Mouse (Mus musculus) granulocyte monocyte progenitor cell, adult 5-6 weeks (primary cell): ENCODE measurements around the gene Gm49345. TPM values are rescaled to one million over a fixed set of nuclear protein-coding genes. Genes with fewer than 3 reads are reported as not detected.
A peak's percentile ranks its signal among the peaks of the same experiment; 100 is the strongest.
"Not testable (repeated sequence)": the region's sequence is repeated elsewhere in the genome, so short reads cannot be mapped to it uniquely, and the experiment has no call there.

Experiments
- ATAC-seq: replicated peaks from 2 replicates; pipeline ENCODE4 v1.8.0; 2016; ENCODE audit warnings: mild to moderate bottlenecking, moderate TSS enrichment, inconsistent platforms; ENCODE audit not compliant: poor library complexity, severe bottlenecking
- total RNA-seq, 2 experiments: library from RNA; stranded (forward) in 1 of 2; stranded (reverse) in 1 of 2; fragments of 200-712, 200-1000 nt in 1 of 2; fragments of >200 nt in 1 of 2; fragmentation: Nextera tagmentation in 1 of 2; gene quantifications; 2 replicates each; pipeline ENCODE4 v1.2.3; 2014 to 2017

Gene Gm49345
- 3.4 TPM in 1 of 2 replicates, not detected in the other for total RNA-seq (2014; fragmentation: Nextera tagmentation)
- total RNA-seq (2017) = not detected in 2 replicates

DNA sequence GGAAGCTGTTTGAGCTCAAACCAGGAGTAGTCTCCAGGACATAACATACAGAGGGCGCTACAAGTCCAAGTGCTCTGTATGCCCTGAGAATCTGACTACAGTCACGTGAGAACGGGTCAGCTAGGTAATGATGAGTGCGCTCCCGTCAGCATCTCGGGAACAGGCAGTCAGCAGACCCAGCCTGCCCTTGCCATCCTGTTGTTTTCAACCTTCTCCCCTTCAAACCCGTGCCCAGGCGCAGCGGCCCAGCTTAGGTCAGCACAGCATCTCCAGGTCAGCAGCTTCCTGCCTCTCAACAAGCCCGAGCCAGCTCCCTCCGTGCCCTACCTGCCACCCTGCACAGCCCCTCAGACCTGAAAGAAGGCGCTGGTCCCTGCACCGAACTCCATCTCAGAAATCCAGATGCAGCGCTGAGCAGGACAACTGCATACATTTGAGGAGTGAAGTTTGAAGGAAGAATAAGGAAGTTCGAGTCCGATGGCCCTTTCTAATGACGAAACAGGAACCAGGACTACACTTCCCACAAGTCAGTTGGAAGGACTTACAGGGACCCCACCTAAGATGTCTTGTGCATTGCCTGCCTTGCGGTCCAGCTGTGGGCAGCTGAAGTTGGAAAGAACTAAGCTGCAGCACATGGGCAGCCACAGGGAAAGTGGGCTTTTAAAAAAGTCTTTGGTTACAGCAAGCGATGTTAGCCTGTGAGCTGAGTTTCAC lies at the start of gene Gm49345, which contains the start of gene Zfp729a:
Gene Gm49345, minus strand, starts transcription at position 476 of the 714 bp plus-strand sequence.
Gene Zfp729a, minus strand, starts transcription at position 498 of the 714 bp plus-strand sequence.
- peak; percentile 98 for ATAC-seq

DNA sequence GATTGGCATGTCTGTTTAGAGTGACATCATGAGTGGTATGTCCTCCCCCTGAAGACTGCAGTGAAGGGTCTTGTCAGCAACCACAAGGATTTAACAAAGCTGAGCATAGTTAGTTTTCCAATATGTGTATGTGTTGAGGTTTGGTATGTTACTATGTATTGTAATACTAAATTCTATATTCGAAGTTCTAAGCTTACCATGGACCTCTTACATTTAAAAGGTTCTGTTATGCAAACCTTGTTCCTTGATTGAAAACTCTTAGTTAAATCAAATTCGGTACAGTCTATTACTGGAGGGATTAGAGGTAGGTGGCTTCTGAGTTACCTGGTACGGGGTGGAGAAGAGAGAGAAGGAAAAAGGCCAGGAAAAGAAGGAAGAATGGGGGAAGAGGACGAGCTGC lies 49.4 kb upstream of the Gm49345 start, which contains the start of gene Zfp738:
Gene Zfp738, minus strand, starts transcription at position 101 of the 400 bp plus-strand sequence.
- no peak for ATAC-seq

DNA sequence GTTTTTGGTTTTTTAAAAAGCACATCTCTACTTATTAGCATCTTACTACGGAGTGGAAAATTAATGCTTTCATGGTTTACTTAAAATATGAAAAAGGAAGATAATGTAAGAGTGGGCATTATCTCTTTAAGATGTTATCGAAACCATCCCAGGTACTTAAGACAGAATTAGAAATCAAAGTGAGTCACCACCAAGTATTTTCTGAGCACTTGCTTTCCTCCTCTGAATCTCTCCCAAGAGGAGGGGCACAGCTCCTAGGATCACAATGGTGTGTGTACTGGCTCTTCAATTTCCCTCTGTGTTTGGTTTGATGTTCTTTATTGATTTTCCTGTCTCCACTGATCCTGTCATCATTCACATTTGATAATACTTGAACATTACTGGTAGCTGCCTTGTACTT lies 46.3 kb upstream of the Gm49345 start:
- ATAC-seq = not testable (repeated sequence)

DNA sequence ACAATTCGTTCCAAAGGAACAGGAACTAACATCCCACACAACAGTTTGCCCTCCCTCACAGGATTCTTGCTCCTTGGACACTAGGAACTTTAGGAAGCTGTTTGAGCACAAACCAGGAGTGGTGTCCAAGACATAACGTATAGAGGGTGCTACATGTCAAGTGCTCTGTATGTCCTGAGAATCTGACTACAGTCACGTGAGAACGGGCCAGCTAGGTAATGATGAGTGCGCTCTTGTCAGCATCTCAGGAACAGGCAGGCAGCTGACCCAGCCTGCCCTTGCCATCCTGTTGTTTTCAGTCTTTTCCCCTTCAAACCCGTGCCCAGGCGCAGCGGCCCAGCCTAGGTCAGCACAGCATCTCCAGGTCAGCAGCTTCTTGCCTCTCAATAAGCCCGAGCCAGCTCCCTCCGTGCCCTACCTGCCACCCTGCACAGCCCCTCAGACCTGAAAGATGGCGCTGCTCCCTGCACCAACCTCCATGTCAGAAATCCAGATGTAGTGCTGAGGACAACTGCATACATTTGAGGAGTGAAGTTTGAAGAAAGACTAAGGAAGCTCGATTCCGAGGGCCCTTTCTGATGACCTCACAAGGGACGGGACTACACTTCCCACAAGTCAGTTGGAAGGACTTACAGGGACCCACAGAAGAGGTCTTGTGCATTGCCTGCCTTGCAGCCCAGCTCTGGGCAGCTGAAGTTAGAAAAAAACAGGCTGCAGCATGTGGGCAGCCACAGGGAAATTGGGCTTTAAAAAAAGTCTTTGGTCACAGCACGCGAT lies 45.6 kb upstream of the Gm49345 start:
- peak; percentile 100 for ATAC-seq

DNA sequence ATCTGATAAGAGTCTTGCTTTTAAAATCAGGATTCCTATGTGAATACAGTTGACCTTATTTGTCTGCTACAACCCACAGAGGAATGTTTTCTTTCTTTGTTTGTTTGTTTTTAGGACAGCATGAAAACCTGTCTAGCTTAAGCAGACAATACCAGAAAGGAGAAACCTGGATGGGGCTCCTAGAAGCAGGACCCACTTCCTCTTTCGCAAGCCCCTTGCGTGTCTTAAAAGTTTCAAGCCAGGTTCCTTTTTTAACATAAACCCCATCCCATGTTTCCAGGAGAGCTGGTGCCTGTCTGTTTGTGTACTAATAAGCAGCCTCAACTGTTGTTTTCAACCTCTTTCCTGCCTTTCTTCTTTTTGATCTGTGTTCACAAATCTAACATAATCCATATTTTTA lies 37.3 kb upstream of the Gm49345 start:
- ATAC-seq = peak; percentile 66

DNA sequence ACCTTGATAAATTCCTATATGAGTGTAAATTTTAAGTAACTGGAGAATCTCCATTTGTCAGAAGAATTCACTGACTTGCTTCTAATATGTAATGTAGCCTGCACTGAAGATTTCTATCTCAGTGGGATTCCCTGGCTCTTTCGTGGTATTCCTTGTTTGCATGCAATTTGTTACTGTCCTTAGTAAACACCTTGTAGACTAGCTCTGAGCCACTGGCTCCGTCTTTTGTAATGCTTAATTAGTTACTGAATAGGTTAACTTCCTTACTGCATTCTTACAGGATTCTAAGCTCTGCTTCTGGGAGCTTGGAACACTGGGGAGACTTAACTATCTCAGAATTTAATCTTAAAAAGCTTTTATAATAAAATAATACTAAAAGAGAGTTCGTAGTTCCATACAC lies 14.9 kb upstream of the Gm49345 start:
- ATAC-seq = no peak

DNA sequence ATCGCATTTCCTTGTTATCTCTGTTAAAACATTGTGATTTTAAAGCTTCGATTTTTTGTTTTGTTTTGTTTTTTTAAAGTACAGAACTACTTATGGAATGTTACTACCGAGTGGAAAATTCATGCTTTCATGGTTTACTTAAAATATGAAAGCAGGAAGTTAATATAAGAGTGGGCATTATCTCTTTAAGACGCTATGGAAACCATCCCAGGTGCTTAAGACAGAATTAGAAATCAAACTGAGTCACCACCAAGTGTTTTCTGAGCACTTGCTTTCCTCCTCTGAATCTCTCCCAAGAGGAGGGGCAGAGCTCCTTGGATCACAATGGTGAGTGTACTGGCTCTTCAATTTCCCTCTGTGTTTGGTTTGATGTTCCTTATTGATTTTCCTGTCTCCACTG lies 27.5 kb downstream of the Gm49345 start:
- no peak for ATAC-seq

DNA sequence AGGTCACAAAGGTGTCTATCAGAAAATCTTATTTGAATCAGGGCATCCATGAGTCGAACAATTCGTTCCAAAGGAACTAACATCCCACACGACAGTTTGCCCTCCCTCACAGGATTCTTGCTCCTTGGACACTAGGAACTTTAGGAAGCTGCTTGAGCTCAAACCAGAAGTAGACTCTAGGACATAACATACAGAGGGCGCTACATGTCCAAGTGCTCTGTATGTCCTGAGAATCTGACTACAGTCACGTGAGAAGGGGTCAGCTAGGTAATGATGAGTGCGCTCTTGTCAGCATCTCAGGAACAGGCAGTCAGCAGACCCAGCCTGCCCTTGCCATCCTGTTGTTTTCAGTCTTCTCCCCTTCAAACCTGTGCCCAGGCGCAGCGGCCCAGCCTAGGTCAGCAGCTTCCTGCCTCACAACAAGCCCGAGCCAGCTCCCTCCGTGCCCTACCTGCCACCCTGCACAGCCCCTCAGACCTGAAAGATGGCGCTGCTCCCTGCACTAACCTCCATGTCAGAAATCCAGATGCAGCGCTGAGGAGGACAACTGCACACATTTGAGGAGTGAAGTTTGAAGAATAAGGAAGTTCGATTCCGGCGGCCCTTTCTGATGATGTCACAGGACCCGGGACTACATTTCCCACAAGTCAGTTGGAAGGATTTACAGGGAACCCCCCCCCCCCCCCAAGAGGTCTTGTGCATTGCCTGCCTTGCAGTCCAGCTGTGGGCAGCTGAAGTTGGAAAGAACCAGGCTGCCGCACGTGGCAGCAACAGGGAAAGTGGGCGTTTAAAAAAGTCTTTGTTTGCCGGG lies 28.3 kb downstream of the Gm49345 start, which contains the start of gene Zfp729b:
Gene Zfp729b, minus strand, starts transcription at position 642 of the 811 bp plus-strand sequence.
- ATAC-seq = peak; percentile 94

DNA sequence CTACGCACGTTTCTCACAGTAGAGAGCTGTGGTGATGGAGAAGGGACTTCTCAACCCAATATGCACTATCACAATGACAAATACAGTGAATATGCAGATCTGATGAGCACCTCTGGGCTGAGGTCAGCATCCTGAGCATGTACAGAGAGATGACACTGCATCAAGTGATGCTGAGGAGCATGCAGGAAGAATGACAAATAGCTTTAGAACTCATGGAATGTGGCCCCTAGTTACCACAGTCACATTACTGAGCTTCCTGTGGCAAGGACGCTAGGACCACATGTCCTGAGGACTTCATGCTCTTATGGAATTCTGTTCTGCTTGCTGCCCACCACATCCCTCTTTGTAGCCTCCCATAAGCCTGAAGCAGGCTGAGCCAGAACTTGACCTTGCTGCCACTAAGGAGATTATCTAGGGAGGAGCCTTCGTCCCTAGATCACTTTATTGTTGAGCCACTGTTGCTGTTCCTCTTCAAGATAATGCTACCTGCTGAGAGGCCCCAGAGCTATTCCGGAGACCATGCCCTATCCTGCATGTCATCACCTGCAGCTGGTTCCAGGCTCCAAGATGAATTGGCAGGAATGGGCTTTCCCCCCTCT lies 64.9 kb downstream of the Gm49345 start:
- ATAC-seq = no peak

DNA sequence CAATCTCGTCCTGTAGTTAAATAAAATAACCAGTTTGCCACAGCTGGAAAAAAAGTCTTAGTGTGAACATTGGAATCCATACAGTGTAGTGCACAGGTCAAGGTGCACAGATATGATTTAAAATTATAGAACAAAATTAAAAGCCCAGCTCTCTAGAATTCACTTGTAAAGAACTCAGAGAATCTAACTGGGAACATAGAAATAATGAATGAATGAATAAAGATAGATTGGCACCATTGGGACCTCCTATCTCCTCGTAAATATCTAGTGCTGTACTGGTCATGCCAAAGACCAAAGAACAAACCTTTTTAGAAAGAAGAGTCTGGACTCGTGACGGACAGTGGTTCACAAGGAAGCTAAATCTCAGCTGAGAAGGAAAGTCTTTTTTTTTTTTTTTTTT lies 83.8 kb downstream of the Gm49345 start, which contains the start of gene Zfp748:
Gene Zfp748, minus strand, starts transcription at position 101 of the 400 bp plus-strand sequence.
- ATAC-seq = no peak

DNA sequence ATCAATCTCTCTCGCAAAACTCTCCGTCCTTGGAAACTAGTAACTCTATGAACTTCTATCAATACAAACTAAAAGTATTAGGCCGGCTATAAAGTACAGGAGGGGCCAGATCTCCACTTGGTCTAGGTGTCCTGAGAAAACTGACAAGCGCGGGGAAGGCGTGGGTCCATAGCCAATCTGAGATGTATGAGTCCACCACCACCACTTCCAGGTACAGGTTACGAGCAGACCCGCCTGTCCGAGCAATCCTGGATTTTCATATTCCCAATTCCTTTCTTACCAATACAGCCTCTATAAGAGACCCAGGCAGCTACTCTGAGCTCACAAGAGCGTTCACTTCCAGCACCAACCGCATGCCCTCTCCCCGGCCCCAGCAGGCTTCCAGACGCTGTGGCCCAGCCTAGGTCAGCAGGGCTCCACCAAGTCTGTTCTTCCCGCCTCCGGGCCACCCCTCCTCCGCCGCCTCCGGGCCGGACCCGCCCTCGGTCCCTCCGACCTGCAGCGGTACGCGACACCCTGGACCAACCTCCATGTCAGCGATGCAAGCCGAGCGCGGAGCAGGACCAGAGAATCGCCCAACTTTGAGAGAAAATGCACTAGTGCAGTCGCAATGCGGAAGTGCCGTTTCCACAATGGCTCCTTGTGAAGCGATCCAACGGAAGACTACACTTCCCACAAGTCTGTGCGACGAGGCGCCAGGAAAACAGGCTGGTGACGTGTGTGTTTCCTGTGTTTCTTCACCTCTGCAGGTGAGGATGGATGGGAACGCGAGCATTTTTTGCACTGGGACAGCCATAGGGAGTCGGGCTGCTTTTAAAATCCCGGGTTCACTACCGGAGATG lies 84.8 kb downstream of the Gm49345 start:
- peak; percentile 98 for ATAC-seq

DNA sequence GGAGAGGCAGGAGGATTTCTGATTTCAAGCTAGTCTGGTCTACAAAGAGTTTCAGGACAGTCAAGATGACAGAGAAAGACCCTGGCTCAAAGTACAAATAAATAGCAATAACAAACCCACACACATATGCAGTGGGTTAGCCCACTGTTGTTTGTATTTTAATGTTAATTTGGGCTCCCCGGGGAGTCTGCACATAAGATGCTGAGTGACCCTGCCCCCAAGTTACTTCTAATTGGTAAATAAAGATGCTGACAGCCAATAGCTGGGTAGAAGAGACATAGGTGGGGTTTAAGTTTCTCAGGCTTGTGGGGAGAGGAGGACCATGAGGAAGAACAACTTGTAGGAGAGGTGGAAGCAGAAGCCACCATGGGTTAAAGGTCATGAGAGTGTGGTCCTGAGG lies 91.6 kb downstream of the Gm49345 start:
- ATAC-seq = no peak

Other genes starting within 250 kb of the Gm49345 start
- gene Zfp429, start 237.9 kb downstream of the Gm49345 start, total RNA-seq (2014; fragmentation: Nextera tagmentation) = 5.4 and 15.3 TPM in 2 replicates
- gene Zfp429, start 237.9 kb downstream of the Gm49345 start, total RNA-seq (2017) = 5.6 and 6.1 TPM in 2 replicates
- gene Zfp459, start 216.4 kb downstream of the Gm49345 start, total RNA-seq (2014; fragmentation: Nextera tagmentation) = 0.60 and 1.1 TPM in 2 replicates
- gene Zfp459, start 216.4 kb downstream of the Gm49345 start, total RNA-seq (2017) = 0.86 and 0.88 TPM in 2 replicates
- gene Zfp874a, start 186.1 kb downstream of the Gm49345 start, total RNA-seq (2014; fragmentation: Nextera tagmentation) = 8.4 and 8.7 TPM in 2 replicates
- 6.6 and 15.0 TPM in 2 replicates for gene Zfp874a, start 186.1 kb downstream of the Gm49345 start, total RNA-seq (2017)
- 5.8 and 7.3 TPM in 2 replicates for gene Zfp874b, start 153.5 kb downstream of the Gm49345 start, total RNA-seq (2014; fragmentation: Nextera tagmentation)
- gene Zfp874b, start 153.5 kb downstream of the Gm49345 start, total RNA-seq (2017) = 4.5 and 8.5 TPM in 2 replicates
- 8.5 and 11.4 TPM in 2 replicates for gene Zfp58, start 137.2 kb downstream of the Gm49345 start, total RNA-seq (2014; fragmentation: Nextera tagmentation)
- gene Zfp58, start 137.2 kb downstream of the Gm49345 start, total RNA-seq (2017) = 8.3 and 11.9 TPM in 2 replicates
- not detected in 2 replicates for gene Gm26965, start 111.6 kb downstream of the Gm49345 start, total RNA-seq (2014; fragmentation: Nextera tagmentation)
- gene Gm26965, start 111.6 kb downstream of the Gm49345 start, total RNA-seq (2017) = not detected in 2 replicates
- gene Zfp87, start 111.6 kb downstream of the Gm49345 start, total RNA-seq (2014; fragmentation: Nextera tagmentation) = 22.9 and 26.6 TPM in 2 replicates
- 10.7 and 17.8 TPM in 2 replicates for gene Zfp87, start 111.6 kb downstream of the Gm49345 start, total RNA-seq (2017)
- gene Zfp748, start 83.9 kb downstream of the Gm49345 start, total RNA-seq (2014; fragmentation: Nextera tagmentation) = 10.0 and 12.3 TPM in 2 replicates
- 8.6 and 11.6 TPM in 2 replicates for gene Zfp748, start 83.9 kb downstream of the Gm49345 start, total RNA-seq (2017)
- 10.8 and 17.2 TPM in 2 replicates for gene Zfp729b, start 28.1 kb downstream of the Gm49345 start, total RNA-seq (2014; fragmentation: Nextera tagmentation)
- 16.1 and 16.3 TPM in 2 replicates for gene Zfp729b, start 28.1 kb downstream of the Gm49345 start, total RNA-seq (2017)
- 15.0 and 17.6 TPM in 2 replicates for gene Zfp729a, start within 50 bp of the Gm49345 start, total RNA-seq (2014; fragmentation: Nextera tagmentation)
- 7.4 and 14.4 TPM in 2 replicates for gene Zfp729a, start within 50 bp of the Gm49345 start, total RNA-seq (2017)
- gene Zfp738, start 49.3 kb upstream of the Gm49345 start, total RNA-seq (2014; fragmentation: Nextera tagmentation) = 26.8 and 28.6 TPM in 2 replicates
- gene Zfp738, start 49.3 kb upstream of the Gm49345 start, total RNA-seq (2017) = 6.9 and 27.3 TPM in 2 replicates
- 12.1 and 12.6 TPM in 2 replicates for gene Zfp65, start 91.4 kb upstream of the Gm49345 start, total RNA-seq (2014; fragmentation: Nextera tagmentation)
- 12.1 and 18.0 TPM in 2 replicates for gene Zfp65, start 91.4 kb upstream of the Gm49345 start, total RNA-seq (2017)
- gene Zfp85, start 117.5 kb upstream of the Gm49345 start, total RNA-seq (2014; fragmentation: Nextera tagmentation) = 6.3 and 7.5 TPM in 2 replicates
- gene Zfp85, start 117.5 kb upstream of the Gm49345 start, total RNA-seq (2017) = 7.3 and 7.8 TPM in 2 replicates
- gene Zfp493, start 141.9 kb upstream of the Gm49345 start, total RNA-seq (2014; fragmentation: Nextera tagmentation) = 2.7 and 3.6 TPM in 2 replicates
- gene Zfp493, start 141.9 kb upstream of the Gm49345 start, total RNA-seq (2017) = 3.0 and 3.9 TPM in 2 replicates
- 3.7 and 5.9 TPM in 2 replicates for gene Zfp273, start 176.0 kb upstream of the Gm49345 start, total RNA-seq (2014; fragmentation: Nextera tagmentation)
- 6.0 and 7.0 TPM in 2 replicates for gene Zfp273, start 176.0 kb upstream of the Gm49345 start, total RNA-seq (2017)
- gene Gm10037, start 193.3 kb upstream of the Gm49345 start, total RNA-seq (2014; fragmentation: Nextera tagmentation) = 1.6 TPM in 1 of 2 replicates, not detected in the other
- 1.0 TPM in 1 of 2 replicates, not detected in the other for gene Gm10037, start 193.3 kb upstream of the Gm49345 start, total RNA-seq (2017)
- gene BC048507, start 225.6 kb upstream of the Gm49345 start, total RNA-seq (2014; fragmentation: Nextera tagmentation) = not detected in 2 replicates
- not detected in 2 replicates for gene BC048507, start 225.6 kb upstream of the Gm49345 start, total RNA-seq (2017)